Comparison of ENCODE assay signal across 12 mouse cellular contexts in the genomic region with DNA sequence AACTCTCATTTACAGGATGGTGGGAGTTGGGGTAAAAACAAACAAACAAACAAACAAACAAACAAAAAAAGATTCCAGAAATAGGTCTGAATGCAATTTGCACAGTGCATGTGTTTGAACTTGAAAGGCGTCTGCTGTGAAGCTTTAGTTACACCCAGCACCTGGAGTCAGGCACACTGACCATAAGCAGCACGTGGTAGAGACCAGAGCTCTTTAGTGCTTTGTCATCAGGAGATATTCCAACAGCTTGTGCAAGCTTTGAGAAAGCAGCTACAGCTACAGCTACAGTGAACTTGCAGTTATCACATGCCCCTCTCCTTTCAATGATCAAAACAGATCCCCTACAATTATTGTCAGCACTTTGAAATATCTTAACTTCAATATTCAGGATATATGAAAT.
"Had no signal": no experiment of that assay in that cellular context is flagged by ENCODE, and none has a peak within 500 bp of the region (broad histone marks: within the 10 kb centered on the region; RNA-seq: fewer than 3 reads in every experiment).

No protein-coding gene starts in this region.

- H3K27me3 ChIP-seq: midbrain, embryonic 12.5 days; neural tube, embryonic 12.5 days had no signal

- DNase-seq: lung, adult 18-20 months; lung, embryonic 14.5 days; lung, postnatal 10 days; lung, postnatal 4 days; midbrain, embryonic 14.5 days; right cerebral cortex, postnatal 14 days; thymus, adult 18-20 months; thymus, postnatal 14 days; thymus, postnatal 36 days had no signal

- H3K4me2 ChIP-seq: lung, embryonic 14.5 days; midbrain, embryonic 12.5 days; neural tube, embryonic 12.5 days had no signal

- H3K36me3 ChIP-seq: midbrain, embryonic 10.5 days; midbrain, embryonic 12.5 days; neural tube, embryonic 12.5 days had no signal

- H3K4me3 ChIP-seq: midbrain, embryonic 10.5 days; midbrain, embryonic 12.5 days; neural tube, embryonic 12.5 days had no signal
